Mouse (Mus musculus): ENCODE data around the gene Plin2.
"Not testable (repeated sequence)": the region's sequence is repeated elsewhere in the genome, so short reads cannot be mapped to it uniquely, and the experiment has no call there.

Plin2 gene

GRCm38 (mm10) chr4:86683746-86684145 lies 13.9 kb upstream of the Plin2 start:
- no peak for DNase-seq (ENCODE audit: low spot score)

DNA sequence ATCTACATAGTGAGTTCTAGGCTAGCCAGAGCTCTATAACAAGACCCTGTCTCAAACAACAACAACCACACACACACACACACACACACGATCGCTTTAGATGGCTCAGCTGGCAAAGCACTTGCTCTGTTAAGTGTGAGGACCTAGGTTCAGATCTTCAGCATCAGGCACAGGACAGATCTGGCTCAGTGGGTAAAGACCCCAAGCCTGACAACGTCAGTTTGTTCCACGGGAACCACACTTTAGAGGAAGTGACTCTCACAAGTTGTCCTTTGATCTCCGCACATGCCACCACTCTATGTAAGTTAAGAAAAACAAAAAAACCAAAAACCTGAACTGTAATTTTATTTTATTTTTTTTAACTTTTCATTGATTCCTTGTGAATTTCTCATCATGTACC lies 13.4 kb upstream of the Plin2 start:
- peak; percentile 75 for DNase-seq (ENCODE audit: low spot score)

- DNase-seq (ENCODE audit: low spot score): no peak
These were observed 12.0 kb upstream of the Plin2 start for GRCm38 (mm10) chr4:86681846-86682245.

DNA sequence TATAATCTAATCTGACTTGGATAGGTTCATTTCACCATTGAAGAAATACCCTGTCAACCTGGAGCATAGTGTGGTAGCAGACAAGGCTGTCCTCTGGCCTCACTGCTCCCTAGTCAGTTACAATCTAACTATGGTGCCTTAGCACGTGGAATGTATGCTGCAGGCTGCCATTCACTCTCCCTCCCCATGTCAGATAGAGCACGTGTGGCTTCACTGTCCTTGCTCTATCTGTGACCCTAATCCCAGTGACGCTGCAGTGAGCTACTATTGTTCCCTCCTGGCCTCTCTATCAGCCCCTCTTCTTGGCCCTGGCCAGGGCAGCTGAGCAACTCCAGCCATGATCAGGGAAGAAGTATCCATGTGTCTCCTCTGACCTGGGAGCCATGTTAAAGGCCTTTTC lies 11.6 kb upstream of the Plin2 start:
- no peak for DNase-seq (ENCODE audit: low spot score)

- DNase-seq (ENCODE audit: low spot score): no peak
These were observed 9.8 kb upstream of the Plin2 start for GRCm38 (mm10) chr4:86679686-86680085.

DNA sequence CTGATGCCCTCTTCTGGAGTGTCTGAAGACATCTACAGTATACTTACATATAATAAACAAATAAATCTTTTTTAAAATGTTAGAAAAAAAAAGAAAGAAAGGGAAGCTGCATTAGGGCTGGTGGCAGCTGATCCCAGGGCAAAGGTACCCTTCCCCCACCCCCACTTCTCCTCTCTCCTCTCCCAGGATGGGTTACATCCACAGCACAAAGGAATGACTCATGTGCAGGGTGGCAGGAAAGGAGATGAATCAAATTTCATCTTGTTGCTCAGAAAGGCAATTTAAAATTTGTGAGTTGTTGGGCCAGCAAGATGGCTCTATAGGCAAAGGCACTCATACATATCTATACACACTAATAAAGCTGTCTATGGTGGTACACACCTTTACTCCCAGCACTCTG lies 6.9 kb upstream of the Plin2 start:
- DNase-seq (ENCODE audit: low spot score): no peak

GRCm38 (mm10) chr4:86674739-86675138 lies 4.9 kb upstream of the Plin2 start:
- not testable (repeated sequence) for DNase-seq (ENCODE audit: low spot score)

DNA sequence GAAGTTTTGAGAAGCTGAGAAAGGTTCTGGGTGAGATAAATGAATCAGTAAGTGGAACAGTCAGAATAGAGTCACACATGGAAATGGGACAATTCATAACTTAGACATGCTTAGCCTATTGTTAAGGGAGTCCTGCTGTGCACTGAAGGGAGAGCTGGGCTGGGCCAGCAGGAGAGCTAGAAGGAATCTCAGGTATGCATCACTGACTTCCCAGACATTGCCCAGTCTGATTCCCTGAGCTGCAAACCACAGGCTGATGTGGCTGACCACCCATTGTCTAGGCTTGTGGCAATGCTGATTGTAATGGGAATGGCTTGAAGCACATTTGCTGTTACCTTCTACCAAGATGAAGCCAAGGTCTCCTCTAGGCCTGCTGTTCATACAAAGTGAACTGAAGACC lies 4.3 kb upstream of the Plin2 start:
- DNase-seq (ENCODE audit: low spot score): not testable (repeated sequence)

- no peak for DNase-seq (ENCODE audit: low spot score)
These were observed 2.6 kb upstream of the Plin2 start for GRCm38 (mm10) chr4:86672450-86672849.

DNA sequence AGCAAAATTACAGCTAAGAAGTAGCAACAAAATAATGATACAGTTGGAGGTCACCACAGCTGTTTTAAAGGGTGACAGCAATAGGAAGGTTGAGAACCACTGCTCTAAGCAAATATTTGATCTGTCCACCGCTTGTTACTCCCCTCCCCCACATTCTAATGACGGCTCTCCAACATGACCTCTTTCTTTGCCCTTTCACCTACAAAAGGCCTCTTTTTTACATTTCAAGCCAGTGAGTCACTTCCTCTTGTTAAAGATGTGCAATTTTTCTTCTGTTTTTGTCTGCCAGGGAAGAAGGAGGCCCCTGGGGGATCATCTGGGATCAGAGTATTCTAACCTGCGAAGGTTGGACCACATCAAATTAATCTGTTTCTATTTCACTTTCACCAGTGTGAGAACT lies 1.9 kb upstream of the Plin2 start:
- DNase-seq (ENCODE audit: low spot score): no peak

DNA sequence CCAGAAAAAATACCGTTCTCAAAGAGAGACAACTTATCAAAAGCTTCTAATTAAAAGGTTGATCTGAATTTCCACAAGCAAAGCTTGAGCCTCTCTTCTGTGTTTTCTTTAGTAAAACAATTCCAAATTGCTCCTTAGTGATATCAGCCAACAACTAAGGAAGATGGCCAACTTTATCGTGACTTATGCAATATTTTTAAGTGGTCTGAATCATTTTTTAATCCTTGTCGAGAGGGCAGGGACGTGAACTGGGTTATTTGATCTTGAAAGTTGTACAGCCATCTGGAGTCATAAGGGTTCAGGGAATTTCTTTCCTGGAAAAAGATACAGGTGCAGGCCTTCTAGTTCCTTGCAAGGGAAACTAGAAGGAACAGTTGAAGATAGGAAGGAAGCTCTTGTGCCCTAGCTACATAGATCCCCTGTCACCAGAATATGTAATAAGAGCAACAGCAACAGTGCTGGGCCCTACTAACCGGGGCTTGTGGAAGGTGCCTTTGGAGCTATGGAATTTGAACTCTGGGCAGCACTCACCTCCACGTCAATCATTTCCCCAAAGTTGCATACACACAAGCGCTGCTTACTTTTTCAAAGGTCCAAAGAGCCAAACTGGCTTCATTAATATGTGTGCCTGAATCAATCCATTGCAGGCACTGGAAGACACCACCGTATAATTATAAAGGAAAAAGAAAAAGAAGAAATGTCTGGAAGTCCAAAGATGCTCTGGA lies 884 bp upstream of the Plin2 start:
- no peak for DNase-seq (ENCODE audit: low spot score)

GRCm38 (mm10) chr4:86669241-86669753 lies 563 bp downstream of the Plin2 start:
- DNase-seq (ENCODE audit: low spot score): not testable (repeated sequence)

- no peak for DNase-seq (ENCODE audit: low spot score)
These were observed 1.4 kb downstream of the Plin2 start for GRCm38 (mm10) chr4:86668290-86669000.

GRCm38 (mm10) chr4:86665596-86665995 lies 4.3 kb downstream of the Plin2 start:
- DNase-seq (ENCODE audit: low spot score): no peak

DNA sequence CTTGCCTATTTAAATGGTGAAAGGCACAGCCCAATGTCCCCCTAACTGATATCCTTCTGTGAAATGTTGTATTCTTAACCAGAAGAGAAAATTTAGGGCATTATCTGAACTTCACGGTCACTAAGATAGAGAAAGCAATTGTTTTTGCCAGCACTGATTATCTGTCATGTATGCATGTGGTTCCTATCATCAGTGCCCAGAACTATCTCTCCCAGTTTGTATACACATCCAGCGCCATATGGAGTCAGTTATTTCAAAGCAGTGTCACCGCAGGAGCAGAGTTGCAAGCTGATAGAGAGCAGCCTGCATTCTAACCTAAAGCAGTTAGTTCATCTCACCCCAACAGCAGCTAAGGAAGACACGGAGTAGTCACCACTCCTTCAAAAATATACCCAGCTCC lies 5.9 kb downstream of the Plin2 start:
- DNase-seq (ENCODE audit: low spot score): no peak

DNA sequence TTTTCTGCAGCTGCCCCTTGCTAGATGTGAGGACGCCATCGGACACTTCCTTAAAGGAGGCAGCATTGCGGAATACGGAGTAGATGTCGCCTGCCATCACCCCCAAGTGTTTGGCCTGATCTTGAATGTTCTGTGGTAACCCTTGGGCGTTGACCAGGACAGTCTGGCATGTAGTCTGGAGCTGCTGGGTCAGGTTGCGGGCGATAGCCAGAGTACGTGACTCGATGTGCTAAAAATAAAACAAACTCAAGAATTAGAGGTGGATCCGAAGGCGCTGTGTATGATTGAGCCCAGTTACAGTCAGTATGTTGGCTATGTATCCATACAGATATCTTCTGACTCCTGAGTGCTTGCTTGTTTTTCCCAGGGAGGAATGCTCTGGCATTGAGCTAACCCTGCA lies 12.7 kb downstream of the Plin2 start:
- no peak for DNase-seq (ENCODE audit: low spot score)

GRCm38 (mm10) chr4:86656410-86656809 lies 13.4 kb downstream of the Plin2 start:
- DNase-seq (ENCODE audit: low spot score): not testable (repeated sequence)

GRCm38 (mm10) chr4:86651686-86652384 lies 18.0 kb downstream of the Plin2 start:
- no peak for DNase-seq (ENCODE audit: low spot score)

DNA sequence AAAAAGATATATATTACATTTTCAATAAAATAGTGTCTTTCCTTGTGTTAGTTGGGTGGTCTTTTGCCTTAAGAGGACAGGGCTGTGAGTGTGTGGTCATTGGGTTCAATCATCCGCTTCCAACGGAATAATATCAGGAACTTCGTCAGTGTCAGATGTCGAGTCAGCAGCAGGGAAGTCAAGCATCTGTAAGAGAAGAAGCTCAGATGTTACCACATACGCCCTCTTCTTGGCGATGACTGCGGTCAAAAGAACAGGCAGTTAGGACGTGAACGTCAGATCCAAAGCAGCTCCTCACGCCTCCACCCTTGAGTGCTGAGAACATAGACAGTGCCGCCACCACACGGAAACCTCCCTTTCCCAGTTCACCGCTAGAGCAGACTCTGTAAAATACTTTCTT lies 21.5 kb downstream of the Plin2 start:
- not testable (repeated sequence) for DNase-seq (ENCODE audit: low spot score)

- DNase-seq (ENCODE audit: low spot score): not testable (repeated sequence)
These were observed 32.3 kb downstream of the Plin2 start for GRCm38 (mm10) chr4:86637561-86637960.

- not testable (repeated sequence) for DNase-seq (ENCODE audit: low spot score)
These were observed 35.0 kb downstream of the Plin2 start for GRCm38 (mm10) chr4:86634873-86635272.

GRCm38 (mm10) chr4:86634312-86634711 lies 35.5 kb downstream of the Plin2 start:
- not testable (repeated sequence) for DNase-seq (ENCODE audit: low spot score)

GRCm38 (mm10) chr4:86632556-86632955 lies 37.3 kb downstream of the Plin2 start:
- not testable (repeated sequence) for DNase-seq (ENCODE audit: low spot score)
